Mouse (Mus musculus) hindbrain, embryonic 14.5 days (tissue): Measurements from ENCODE around the gene Bcas1. TPM values are rescaled to one million over a fixed set of nuclear protein-coding genes. Genes with fewer than 3 reads are reported as not detected.

Source experiments
- ATAC-seq: fragments of 200-750 bp; cut with Nextera tagmentation; 2 replicates; pipeline ENCODE4 v1.8.0; 2017; ENCODE audit warnings: moderate number of reproducible peaks, mild to moderate bottlenecking, moderate TSS enrichment, moderate library complexity; ENCODE audit not compliant: low FRiP score
- DNase-seq: peaks from one replicate; pipeline ENCODE4 v3.0.0-alpha.2; 2015; ENCODE audit warnings: low spot score
- H3K27ac ChIP-seq: fragments of 300-500 bp; sonication (generic); 2 replicates; pipeline ENCODE4 v1.5.1; 2014; ENCODE audit warnings: mild to moderate bottlenecking, moderate library complexity
- H3K27me3 ChIP-seq: fragments of 300-500 bp; sonication (generic); 2 replicates; pipeline ENCODE4 v1.6.1; 2014; ENCODE audit warnings: mild to moderate bottlenecking, low read length, mixed read lengths; ENCODE audit not compliant: control insufficient read depth, insufficient read depth
- H3K36me3 ChIP-seq: fragments of 300-500 bp; sonication (generic); replicated peaks from 2 replicates; pipeline ENCODE4 v1.6.1; 2014; ENCODE audit not compliant: control insufficient read depth, insufficient read depth
- H3K4me1 ChIP-seq: fragments of 300-500 bp; sonication (generic); replicated peaks from 2 replicates; pipeline ENCODE4 v1.6.1; 2014; ENCODE audit warnings: antibody characterized with exemption, low read length, mixed read lengths; ENCODE audit not compliant: control insufficient read depth, insufficient read depth
- H3K4me2 ChIP-seq: fragments of 300-500 bp; sonication (generic); replicated peaks from 2 replicates; pipeline ENCODE4 v1.6.1; 2014; ENCODE audit warnings: mild to moderate bottlenecking, moderate library complexity
- H3K4me3 ChIP-seq: fragments of 300-500 bp; sonication (generic); replicated peaks from 2 replicates; pipeline ENCODE4 v1.5.1; 2014; ENCODE audit warnings: mild to moderate bottlenecking, low read length
- H3K9ac ChIP-seq: fragments of 300-500 bp; sonication (generic); 2 replicates; pipeline ENCODE4 v1.6.1; 2014
- H3K9me3 ChIP-seq: fragments of 300-500 bp; sonication (generic); 2 replicates; pipeline ENCODE4 v1.6.1; 2016; ENCODE audit warnings: low read length; ENCODE audit not compliant: control insufficient read depth
- WGBS: fragments of 180-500 bp; shearing (Covaris S2); extraction: QIAGEN DNeasy Blood & Tissue Kit; methylation state at CpG from one replicate; pipeline ENCODE4 v1.1.7; 2014; 5-methylcytosine and 5-hydroxymethylcytosine counted together
- polyA plus RNA-seq: library from polyadenylated mRNA; unstranded; fragments of >200 nt; fragmentation: Nextera tagmentation; extraction: Ambion mirVana; gene quantifications from 2 replicates; pipeline ENCODE4 v1.2.1, GENCODE M21; 2014

The Bcas1 gene
- polyA plus RNA-seq, 1 experiment from 2014 or later: 15.4 TPM

GRCm38 (mm10) chr2:170345410-170345793, 82.2 kb downstream of the Bcas1 start:
- Histone ChIP-seq H3K27ac (peak overlapping the region; percentile 40; the same call in 1 of the 2 replicates), H3K4me2 (no peak overlapping the region), H3K9ac (no peak overlapping the region), H3K27me3 (no peaks in the 10 kb centered on the region), H3K9me3 (no peaks in the 10 kb centered on the region), H3K36me3 (no peaks in the 10 kb centered on the region), H3K4me3 (no peak overlapping the region), H3K4me1 (peaks cover 26% of the 10 kb centered on the region)
- ATAC-seq: no peak
- WGBS: 9% methylated on average over 5 of the region's 5 CpGs
- DNase-seq: no peak

DNA sequence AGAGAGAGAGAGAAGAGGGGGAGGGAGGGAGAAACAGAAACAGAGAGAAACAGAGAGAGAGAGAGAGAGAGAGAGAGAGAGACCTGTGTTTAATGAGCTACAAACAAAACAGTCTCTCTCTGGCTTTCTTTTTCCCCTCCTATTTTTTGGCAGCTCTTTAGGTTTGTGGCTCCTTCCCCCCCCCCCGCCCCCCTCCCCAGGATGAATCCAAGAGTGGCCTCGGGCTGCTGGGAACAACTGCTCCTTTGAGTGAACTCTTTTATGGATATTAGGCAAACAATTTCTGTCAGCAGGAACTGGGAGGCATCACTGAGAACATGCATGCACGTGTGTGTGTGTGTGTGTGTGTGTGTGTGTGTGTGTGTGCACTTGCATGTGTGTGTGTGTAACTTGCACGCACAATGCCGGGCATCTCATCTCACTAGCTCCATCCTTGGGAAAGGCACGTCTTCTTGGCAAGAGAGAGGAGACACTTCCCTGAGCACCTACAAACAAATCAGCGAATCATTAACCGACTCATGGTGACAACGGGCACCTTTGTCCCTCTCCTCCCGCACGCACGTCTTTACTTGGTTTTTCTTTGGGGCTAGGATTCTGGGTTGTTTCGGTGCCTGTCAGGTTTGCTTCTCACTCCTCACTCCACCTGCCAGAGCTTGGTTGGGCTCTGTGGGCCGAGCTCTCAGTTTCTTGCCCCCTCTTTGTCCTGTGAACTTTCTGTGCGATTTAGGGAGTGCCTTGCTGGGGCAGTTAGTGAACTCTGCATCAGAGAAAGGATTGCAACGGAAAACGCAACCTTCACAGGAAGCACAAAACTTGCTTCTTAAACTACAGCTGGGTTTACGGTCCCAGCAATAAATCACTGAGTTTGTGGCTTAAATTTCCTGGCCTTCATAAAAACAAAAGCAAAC, 82.9 kb downstream of the Bcas1 start:
- Histone ChIP-seq H3K4me1 (peaks cover 26% of the 10 kb centered on the region), H3K4me2 (no peak overlapping the region), H3K27ac (peak overlapping the region; percentile 61), H3K36me3 (no peaks in the 10 kb centered on the region), H3K27me3 (no peaks in the 10 kb centered on the region), H3K9ac (no peak overlapping the region), H3K4me3 (no peak overlapping the region), H3K9me3 (no peaks in the 10 kb centered on the region)
- ATAC-seq (no peak), DNase-seq (no peak)
- 15% methylated on average over 17 of the region's 18 CpGs for WGBS

GRCm38 (mm10) chr2:170343819-170344317, 83.8 kb downstream of the Bcas1 start:
- ATAC-seq (peak; percentile 64; the same call in 1 of the 2 replicates), DNase-seq (no peak)
- no peak overlapping the region for H3K4me3 ChIP-seq
- H3K27me3 ChIP-seq: no peaks in the 10 kb centered on the region
- 46% methylated on average over 10 of the region's 10 CpGs for WGBS
- H3K4me1 ChIP-seq: peaks cover 26% of the 10 kb centered on the region
- H3K4me2 ChIP-seq: no peak overlapping the region
- peak overlapping the region; percentile 61; the same call in 1 of the 2 replicates for H3K27ac ChIP-seq
- no peaks in the 10 kb centered on the region for H3K36me3 ChIP-seq
- H3K9ac ChIP-seq: no peak overlapping the region
- no peaks in the 10 kb centered on the region for H3K9me3 ChIP-seq

- peaks cover 26% of the 10 kb centered on the region for H3K4me1 ChIP-seq
- no peaks in the 10 kb centered on the region for H3K9me3 ChIP-seq
- ATAC-seq (no peak), DNase-seq (peak; percentile 77)
- no peak overlapping the region for H3K4me2 ChIP-seq
- WGBS: 39% methylated on average over 17 of the region's 17 CpGs
- no peak overlapping the region for H3K4me3 ChIP-seq
- no peaks in the 10 kb centered on the region for H3K27me3 ChIP-seq
- peak overlapping the region; percentile 61; the same call in 1 of the 2 replicates for H3K27ac ChIP-seq
- no peaks in the 10 kb centered on the region for H3K36me3 ChIP-seq
- no peak overlapping the region for H3K9ac ChIP-seq
Measured at GRCm38 (mm10) chr2:170343133-170343818, 84.4 kb downstream of the Bcas1 start.

DNA sequence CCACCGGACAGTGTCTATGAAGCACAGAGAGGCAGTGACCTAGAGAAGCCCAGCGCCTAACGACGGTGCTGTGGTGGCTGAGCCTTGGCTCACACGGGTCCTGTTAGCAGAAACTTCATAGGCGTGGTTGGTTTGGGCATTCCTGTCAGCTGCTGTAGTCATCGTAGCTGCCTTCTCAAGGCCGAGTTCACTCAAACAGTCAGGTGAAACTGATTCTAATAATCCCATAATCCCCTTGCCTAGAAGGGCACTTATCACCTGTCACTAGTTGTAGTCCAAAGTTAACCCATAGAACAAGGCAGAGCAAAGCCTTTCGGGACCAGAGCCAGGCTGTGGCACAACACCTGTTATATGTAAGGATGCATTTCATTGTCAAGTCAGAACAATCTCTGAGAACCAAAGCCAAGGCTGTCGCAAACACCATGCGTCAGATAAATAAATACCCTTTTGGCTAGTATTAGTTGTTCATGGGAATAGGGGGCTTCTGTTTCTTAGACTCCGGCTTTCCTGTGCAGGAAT, 85.3 kb downstream of the Bcas1 start:
- Histone ChIP-seq H3K27ac (no peak overlapping the region), H3K4me3 (no peak overlapping the region), H3K4me2 (no peak overlapping the region), H3K27me3 (no peaks in the 10 kb centered on the region), H3K9me3 (no peaks in the 10 kb centered on the region), H3K36me3 (no peaks in the 10 kb centered on the region), H3K9ac (no peak overlapping the region), H3K4me1 (peaks cover 26% of the 10 kb centered on the region)
- ATAC-seq (no peak), DNase-seq (no peak)
- 80% methylated on average over 12 of the region's 12 CpGs for WGBS

- WGBS: 86% methylated on average over 8 of the region's 8 CpGs
- H3K36me3 ChIP-seq: no peaks in the 10 kb centered on the region
- H3K4me2 ChIP-seq: no peak overlapping the region
- H3K27me3 ChIP-seq: no peaks in the 10 kb centered on the region
- H3K27ac ChIP-seq: no peak overlapping the region
- ATAC-seq (no peak), DNase-seq (no peak)
- H3K4me3 ChIP-seq: no peak overlapping the region
- H3K4me1 ChIP-seq: peaks cover 22% of the 10 kb centered on the region
- H3K9ac ChIP-seq: no peak overlapping the region
- no peaks in the 10 kb centered on the region for H3K9me3 ChIP-seq
Measured at GRCm38 (mm10) chr2:170341179-170341578, 86.5 kb downstream of the Bcas1 start.

DNA sequence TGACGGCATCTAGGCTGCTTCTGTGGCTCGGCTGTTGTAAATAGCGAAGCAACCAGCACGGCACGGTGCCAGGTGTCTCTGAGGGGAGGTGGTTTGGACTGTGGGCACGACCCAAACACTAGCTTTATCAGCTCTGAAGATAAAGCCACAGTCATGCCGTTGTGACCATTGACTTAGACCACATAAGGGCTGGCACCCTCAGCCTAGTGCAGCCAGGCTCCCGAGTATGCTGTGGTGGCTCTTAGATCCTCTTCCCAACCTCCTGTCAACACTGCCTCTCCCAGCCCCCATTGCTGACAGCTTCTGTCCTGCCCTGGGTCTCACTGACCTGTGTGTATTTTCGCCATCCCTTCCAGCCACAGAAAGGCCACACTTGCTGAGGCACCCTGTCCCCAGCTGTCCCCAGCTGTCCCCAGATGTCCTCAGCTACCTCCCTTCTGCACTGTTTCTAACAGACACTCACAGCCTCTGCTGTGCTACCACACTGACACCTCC, 91.3 kb downstream of the Bcas1 start:
- no peaks in the 10 kb centered on the region for H3K36me3 ChIP-seq
- no peaks in the 10 kb centered on the region for H3K27me3 ChIP-seq
- 78% methylated on average over 9 of the region's 9 CpGs for WGBS
- no peak for ATAC-seq
- H3K4me3 ChIP-seq: no peak overlapping the region
- no peaks in the 10 kb centered on the region for H3K9me3 ChIP-seq
- no peak for DNase-seq
- H3K4me2 ChIP-seq: no peak overlapping the region
- H3K9ac ChIP-seq: no peak overlapping the region
- no peaks in the 10 kb centered on the region for H3K4me1 ChIP-seq
- H3K27ac ChIP-seq: no peak overlapping the region

DNA sequence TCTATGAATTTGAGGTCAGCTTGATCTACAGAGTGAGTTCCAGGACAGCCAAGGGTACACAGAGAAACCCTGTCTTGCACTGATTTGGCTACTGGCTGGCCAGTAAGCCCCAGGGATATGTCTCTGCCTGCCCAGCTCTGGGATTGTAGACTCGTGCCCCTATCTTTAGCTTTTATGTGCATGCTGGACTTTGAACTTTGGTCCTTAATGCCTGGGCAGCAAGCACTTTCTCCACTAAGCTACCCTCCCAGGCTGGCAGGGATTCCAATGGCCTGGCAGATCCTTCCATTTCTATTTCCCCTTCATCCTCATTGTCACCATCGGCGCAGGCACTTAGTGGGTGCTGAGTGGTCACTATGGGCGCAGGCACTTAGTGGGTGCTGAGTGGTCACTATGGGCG, 92.5 kb downstream of the Bcas1 start:
- Histone ChIP-seq H3K9ac (no peak overlapping the region), H3K27ac (no peak overlapping the region), H3K4me2 (no peak overlapping the region), H3K27me3 (no peaks in the 10 kb centered on the region), H3K36me3 (no peaks in the 10 kb centered on the region), H3K4me1 (no peaks in the 10 kb centered on the region), H3K4me3 (no peak overlapping the region), H3K9me3 (no peaks in the 10 kb centered on the region)
- ATAC-seq (no peak), DNase-seq (no peak)
- 94% methylated on average over 5 of the region's 5 CpGs for WGBS

DNA sequence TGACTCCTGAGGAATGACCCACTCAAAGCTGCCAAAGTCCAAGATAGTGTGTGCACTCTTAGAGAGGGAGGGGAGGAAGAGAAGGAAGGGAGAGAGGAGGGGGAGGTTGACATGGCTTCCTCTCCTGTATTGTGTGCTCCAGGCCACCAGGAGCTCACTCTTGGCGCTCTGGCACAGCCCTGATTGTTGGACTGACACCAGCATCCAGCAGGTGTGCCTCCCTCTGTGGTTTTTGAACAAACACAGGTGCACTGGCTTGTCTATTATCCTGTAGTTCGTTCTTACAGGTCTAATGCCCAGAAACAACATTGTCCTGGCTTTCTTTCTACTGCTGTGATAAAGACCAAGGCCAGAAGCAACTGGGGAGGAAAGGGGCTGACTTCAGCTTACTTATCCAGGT, 95.8 kb downstream of the Bcas1 start:
- Histone ChIP-seq H3K27me3 (no peaks in the 10 kb centered on the region), H3K27ac (no peak overlapping the region), H3K9ac (no peak overlapping the region), H3K36me3 (no peaks in the 10 kb centered on the region), H3K4me2 (no peak overlapping the region), H3K4me1 (no peaks in the 10 kb centered on the region), H3K4me3 (no peak overlapping the region), H3K9me3 (no peaks in the 10 kb centered on the region)
- DNase-seq (no peak), ATAC-seq (no peak)
- 71% methylated on average over 2 of the region's 2 CpGs for WGBS
